Mouse (Mus musculus) brain, embryonic 14.5 days (tissue): ENCODE measurements around the gene Psmb9. TPM values are rescaled to one million over a fixed set of nuclear protein-coding genes. Genes with fewer than 3 reads are reported as not detected.
A peak's percentile ranks its signal among the peaks of the same experiment; 100 is the strongest.

ENCODE experiments used
- DNase-seq: peaks from one replicate; pipeline ENCODE4 v3.0.0-alpha.2; 2011; ENCODE audit warnings: low read depth
- CTCF ChIP-seq: fragments of 200-500 bp; IDR thresholded peaks from 2 replicates; pipeline ENCODE4 v1.5.1; 2012; ENCODE audit warnings: inconsistent platforms, mild to moderate bottlenecking, moderate library complexity, borderline replicate concordance; ENCODE audit not compliant: insufficient read depth, insufficient read length; ENCODE audit errors: extremely low read depth
- POLR2A ChIP-seq: fragments of 200-500 bp; IDR thresholded peaks from 2 replicates; pipeline ENCODE4 v1.6.1; 2012; ENCODE audit warnings: mild to moderate bottlenecking, inconsistent platforms, borderline replicate concordance; ENCODE audit not compliant: poor library complexity, insufficient read depth, insufficient read length, severe bottlenecking; ENCODE audit errors: extremely low read depth
- polyA plus RNA-seq: library from polyadenylated mRNA; depleted of rRNA; stranded (reverse); fragments of >200 nt; gene quantifications from 2 replicates; pipeline ENCODE4 v1.2.3, GENCODE M21; 2012

Psmb9 gene
- polyA plus RNA-seq, 1 experiment, result 0.86 TPM

- no peak for TF ChIP-seq CTCF
- no peak for TF ChIP-seq POLR2A
- no peak for DNase-seq
These were observed 5.9 kb upstream of the Psmb9 start for GRCm38 (mm10) chr17:34193468-34193867.

- no peak for TF ChIP-seq CTCF
- TF ChIP-seq POLR2A, result no peak
- no peak for DNase-seq
These were observed 5.3 kb upstream of the Psmb9 start for GRCm38 (mm10) chr17:34192852-34193251.

DNA sequence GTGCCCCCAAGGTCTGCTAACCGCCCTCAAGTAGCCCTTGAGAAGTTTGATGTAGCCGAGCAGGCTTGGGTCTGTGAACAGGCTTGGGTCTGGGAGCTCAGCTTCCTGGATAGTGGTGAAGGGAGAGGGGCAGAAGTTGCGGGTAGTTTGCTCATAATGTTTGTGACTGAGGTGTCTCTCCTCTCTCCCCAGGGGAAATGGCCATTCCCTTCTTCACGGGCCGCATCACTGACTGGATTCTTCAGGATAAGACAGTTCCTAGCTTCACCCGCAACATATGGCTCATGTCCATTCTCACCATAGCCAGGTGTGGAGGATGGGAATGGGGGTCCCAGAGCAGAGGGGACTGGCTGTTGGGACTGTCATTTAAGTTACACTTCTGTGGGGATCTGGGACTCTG lies 1.4 kb upstream of the Psmb9 start:
- no peak for DNase-seq
- TF ChIP-seq POLR2A, result no peak
- TF ChIP-seq CTCF, result no peak

- no peak for DNase-seq
- TF ChIP-seq CTCF (no peak), POLR2A (no peak)
These were observed 446 bp upstream of the Psmb9 start for GRCm38 (mm10) chr17:34188010-34188409.

DNA sequence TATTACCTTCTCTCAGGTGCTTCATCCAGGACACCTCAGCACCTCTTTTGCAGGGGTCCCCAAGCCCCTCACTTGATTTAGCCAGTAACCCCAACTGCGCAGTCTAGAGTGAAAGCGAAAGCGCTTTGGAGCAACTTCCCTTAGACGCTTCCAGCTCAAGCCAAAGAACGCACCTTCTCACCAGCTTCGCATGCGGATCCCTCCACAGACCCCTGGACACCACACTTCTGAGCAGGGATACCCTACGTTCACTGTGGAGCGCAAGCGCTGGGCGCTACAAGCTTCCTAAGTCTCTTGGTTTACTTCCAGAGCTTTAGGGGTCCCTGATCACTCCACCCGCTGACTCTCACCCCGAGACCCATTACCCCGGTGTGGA lies 691 bp downstream of the Psmb9 start:
- no peak for DNase-seq
- TF ChIP-seq CTCF (no peak), POLR2A (no peak)

- TF ChIP-seq CTCF (no peak), POLR2A (no peak)
- no peak for DNase-seq
These were observed 2.0 kb downstream of the Psmb9 start for GRCm38 (mm10) chr17:34185526-34185925.

GRCm38 (mm10) chr17:34183564-34184219 lies 3.9 kb downstream of the Psmb9 start:
- no peak for DNase-seq
- TF ChIP-seq POLR2A, result no peak

- DNase-seq, result no peak
- TF ChIP-seq CTCF (no peak), POLR2A (no peak)
These were observed 7.4 kb downstream of the Psmb9 start for GRCm38 (mm10) chr17:34179913-34180859.

GRCm38 (mm10) chr17:34179019-34179418 lies 8.5 kb downstream of the Psmb9 start:
- TF ChIP-seq POLR2A (no peak), CTCF (no peak)

DNA sequence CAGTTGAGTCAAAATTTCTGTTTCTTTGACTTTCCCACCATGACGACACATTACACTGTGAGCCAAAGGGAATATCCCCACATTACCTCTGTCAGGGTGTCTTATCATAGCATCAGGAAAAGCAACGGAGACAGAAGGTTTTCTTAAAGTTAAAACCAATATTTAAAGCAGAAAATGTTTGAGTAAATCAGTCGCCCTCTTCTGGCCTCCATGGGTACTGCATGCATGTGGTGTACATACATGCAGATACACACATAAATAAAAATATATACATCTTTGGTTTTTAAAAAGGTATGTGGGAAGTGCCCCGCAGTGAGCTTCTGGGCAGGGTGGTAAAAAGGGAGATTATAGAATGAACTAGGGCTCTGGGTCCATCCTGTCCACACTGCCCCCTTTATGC lies 10.4 kb downstream of the Psmb9 start:
- DNase-seq, result no peak
- TF ChIP-seq CTCF, result peak; percentile 24; the same call in 1 of the 2 replicates
- TF ChIP-seq POLR2A, result no peak

More at GRCm38 (mm10) chr17:34179019-34179418, 8.5 kb downstream of the Psmb9 start:
- no peak for DNase-seq

DNA sequence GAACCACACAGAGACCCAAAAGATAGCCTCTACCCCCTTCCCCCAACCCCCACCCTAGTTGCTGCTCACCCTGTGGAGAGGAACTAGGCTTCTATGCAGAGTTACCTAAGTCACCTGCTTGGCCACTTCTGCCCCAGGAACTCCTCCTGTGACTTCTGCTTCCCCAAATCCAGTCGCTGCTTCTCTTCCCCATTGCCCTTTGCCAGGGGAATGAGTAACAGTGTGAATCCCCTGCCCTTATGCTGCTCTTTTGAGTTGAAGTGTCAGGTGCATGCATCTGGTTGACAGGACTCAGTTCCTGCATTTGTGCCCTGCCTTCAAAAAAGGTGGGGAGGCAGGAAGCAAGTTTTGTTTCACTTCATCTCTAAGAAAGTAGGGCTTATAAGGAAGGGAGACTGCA lies 13.5 kb downstream of the Psmb9 start:
- DNase-seq, result no peak
- TF ChIP-seq CTCF (no peak), POLR2A (no peak)
